Mouse (Mus musculus) granulocyte monocyte progenitor cell, adult 5-6 weeks (primary cell): Measurements from ENCODE around the gene Ssh3. TPM values are rescaled to one million over a fixed set of nuclear protein-coding genes. Genes with fewer than 3 reads are reported as not detected.

Experiments used
- ATAC-seq: replicated peaks from 2 replicates; pipeline ENCODE4 v1.8.0; 2016; ENCODE audit warnings: mild to moderate bottlenecking, moderate TSS enrichment, inconsistent platforms; ENCODE audit not compliant: poor library complexity, severe bottlenecking
- total RNA-seq, 2 experiments: library from RNA; stranded (forward) in 1 of 2; stranded (reverse) in 1 of 2; fragments of 200-712, 200-1000 nt in 1 of 2; fragments of >200 nt in 1 of 2; fragmentation: Nextera tagmentation in 1 of 2; gene quantifications; 2 replicates each; pipeline ENCODE4 v1.2.3; 2014 to 2017

Ssh3 gene
- total RNA-seq, 2 experiments from 2014 or later: 17.7 to 22.0 TPM

GRCm38 (mm10) chr19:4298322-4299121, 29.5 kb upstream of the Ssh3 start:
- no peak for ATAC-seq

- ATAC-seq: no peak
Observed at GRCm38 (mm10) chr19:4297851-4298250, 28.9 kb upstream of the Ssh3 start.

GRCm38 (mm10) chr19:4296611-4297010, 27.6 kb upstream of the Ssh3 start:
- no peak for ATAC-seq

GRCm38 (mm10) chr19:4295391-4295790, 26.4 kb upstream of the Ssh3 start:
- ATAC-seq: no peak

GRCm38 (mm10) chr19:4294381-4295097, 25.6 kb upstream of the Ssh3 start:
- ATAC-seq: peak; percentile 89

- no peak for ATAC-seq
Observed at GRCm38 (mm10) chr19:4291161-4291560, 22.2 kb upstream of the Ssh3 start.

- no peak for ATAC-seq
Observed at GRCm38 (mm10) chr19:4290749-4291148, 21.8 kb upstream of the Ssh3 start.

- 0 out of 2 replicates have a peak, but pooled peaks have one; percentile 13 for ATAC-seq
Observed at GRCm38 (mm10) chr19:4283653-4284052, 14.7 kb upstream of the Ssh3 start.

- ATAC-seq: peak; percentile 93
Observed at GRCm38 (mm10) chr19:4282898-4283553, 14.0 kb upstream of the Ssh3 start, which contains the start of gene Ankrd13d. TSS of gene Ankrd13d (minus strand) at chr19:4283137.

- ATAC-seq: no peak
Observed at GRCm38 (mm10) chr19:4280425-4280824, 11.4 kb upstream of the Ssh3 start.

- no peak for ATAC-seq
Observed at GRCm38 (mm10) chr19:4279487-4279886, 10.5 kb upstream of the Ssh3 start.

GRCm38 (mm10) chr19:4270972-4271371, 2.0 kb upstream of the Ssh3 start:
- no peak for ATAC-seq

- no peak for ATAC-seq
Observed at GRCm38 (mm10) chr19:4270187-4270586, 1.2 kb upstream of the Ssh3 start.

- no peak for ATAC-seq
Observed at GRCm38 (mm10) chr19:4265956-4266355, 3.0 kb downstream of the Ssh3 start.

GRCm38 (mm10) chr19:4264171-4264780, 4.7 kb downstream of the Ssh3 start:
- ATAC-seq: no peak

- peak; percentile 34 for ATAC-seq
Observed at GRCm38 (mm10) chr19:4263702-4264101, 5.3 kb downstream of the Ssh3 start.

GRCm38 (mm10) chr19:4262756-4263155, 6.2 kb downstream of the Ssh3 start:
- no peak for ATAC-seq

- ATAC-seq: no peak; the same call in 1 of the 2 replicates
Observed at GRCm38 (mm10) chr19:4261038-4261698, 7.8 kb downstream of the Ssh3 start.

GRCm38 (mm10) chr19:4257897-4258252, 11.1 kb downstream of the Ssh3 start:
- ATAC-seq: no peak
